Mouse (Mus musculus) erythroblast, embryonic 14.5 days (primary cell): ENCODE measurements around the gene Ptpre.

Source experiments
- GATA1 ChIP-seq: IDR thresholded peaks from 2 replicates; pipeline ENCODE4 v1.6.1; 2012; ENCODE audit warnings: low read length, inconsistent platforms, mixed read lengths
- TAL1 ChIP-seq: IDR thresholded peaks from 3 replicates; pipeline ENCODE4 v1.6.1; 2012; ENCODE audit warnings: low read length, inconsistent platforms, mixed read lengths

DNA sequence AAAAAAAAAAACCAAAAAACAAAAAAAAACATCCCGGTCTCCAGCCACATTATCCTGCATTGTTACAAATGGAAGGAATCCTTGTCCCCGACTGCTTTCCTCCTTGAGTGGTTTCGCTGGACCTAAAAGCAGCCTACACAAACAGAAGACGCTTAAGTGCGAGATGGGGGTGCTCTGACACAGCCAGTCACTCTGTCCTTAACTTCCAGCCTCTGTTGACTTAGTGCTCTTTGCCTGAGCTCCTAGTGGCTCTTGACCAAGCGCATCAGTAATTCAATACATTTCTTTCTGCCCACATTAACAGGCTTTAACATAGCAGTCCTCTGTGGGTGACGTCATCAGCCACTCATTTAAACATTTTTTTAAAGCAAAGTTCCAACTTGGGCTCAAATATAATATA lies 8.7 kb downstream of the Ptpre start:
- TF ChIP-seq GATA1: no peak
- no peak for TF ChIP-seq TAL1
